Mouse (Mus musculus): ENCODE measurements around the gene Tmem45a.
"Not testable (repeated sequence)": the region's sequence is repeated elsewhere in the genome, so short reads cannot be mapped to it uniquely, and the experiment has no call there.

The Tmem45a gene

GRCm38 (mm10) chr16:56885824-56886615, at the start of gene Tmem45a:
Gene Tmem45a, minus strand, starts transcription at chr16:56886166.
- peak; percentile 53 for DNase-seq

GRCm38 (mm10) chr16:56928023-56928422, 42.1 kb upstream of the Tmem45a start, which contains the start of gene Lnp1:
Gene Lnp1, minus strand, starts transcription at chr16:56928061.
- DNase-seq: no peak

- no peak for DNase-seq
These were observed 34.2 kb upstream of the Tmem45a start for GRCm38 (mm10) chr16:56920102-56920657.

GRCm38 (mm10) chr16:56917230-56917629, 31.3 kb upstream of the Tmem45a start:
- no peak for DNase-seq

- DNase-seq: no peak
These were observed 23.0 kb upstream of the Tmem45a start for GRCm38 (mm10) chr16:56908986-56909385.

- not testable (repeated sequence) for DNase-seq
These were observed 16.2 kb upstream of the Tmem45a start for GRCm38 (mm10) chr16:56902206-56902605.

- DNase-seq: no peak
These were observed 5.6 kb upstream of the Tmem45a start for GRCm38 (mm10) chr16:56891583-56891982.

GRCm38 (mm10) chr16:56886616-56887116, 700 bp upstream of the Tmem45a start:
- DNase-seq: no peak

GRCm38 (mm10) chr16:56884811-56885210, 1.2 kb downstream of the Tmem45a start:
- no peak for DNase-seq

GRCm38 (mm10) chr16:56873410-56873809, 12.6 kb downstream of the Tmem45a start:
- no peak for DNase-seq

- DNase-seq: no peak
These were observed 15.5 kb downstream of the Tmem45a start for GRCm38 (mm10) chr16:56870458-56870857.

GRCm38 (mm10) chr16:56868361-56868760, 17.6 kb downstream of the Tmem45a start:
- DNase-seq: no peak

- DNase-seq: no peak
These were observed 18.4 kb downstream of the Tmem45a start for GRCm38 (mm10) chr16:56867591-56867990.

- no peak for DNase-seq
These were observed 33.0 kb downstream of the Tmem45a start for GRCm38 (mm10) chr16:56852841-56853587.

GRCm38 (mm10) chr16:56842988-56843387, 43.0 kb downstream of the Tmem45a start:
- DNase-seq: no peak

- no peak for DNase-seq
These were observed 52.7 kb downstream of the Tmem45a start for GRCm38 (mm10) chr16:56833312-56833711.

- DNase-seq: no peak
These were observed 54.0 kb downstream of the Tmem45a start for GRCm38 (mm10) chr16:56831986-56832385.

GRCm38 (mm10) chr16:56801370-56802109, 84.4 kb downstream of the Tmem45a start:
- DNase-seq: no peak

- no peak for DNase-seq
These were observed 85.0 kb downstream of the Tmem45a start for GRCm38 (mm10) chr16:56800946-56801345.

- no peak for DNase-seq
These were observed 85.5 kb downstream of the Tmem45a start for GRCm38 (mm10) chr16:56800469-56800868.

- no peak for DNase-seq
These were observed 86.4 kb downstream of the Tmem45a start for GRCm38 (mm10) chr16:56799541-56800029.

GRCm38 (mm10) chr16:56798873-56799272, 87.1 kb downstream of the Tmem45a start:
- DNase-seq: no peak

Data from kidney, adult 11 months (tissue).